ENCODE assay signal across 10 mouse cellular contexts in genomic region chr12:86699965-86700926, GRCm38 (mm10). TPM values are rescaled to one million over a fixed set of nuclear protein-coding genes. Genes with fewer than 3 reads are reported as not detected.
DNase-seq lines count a peak whose midpoint lies in the region; ATAC-seq lines count a peak whose summit lies in the region.
"Had no signal": no experiment of that assay in that cellular context is flagged by ENCODE, and none has a peak within 500 bp of the region (broad histone marks: within the 10 kb centered on the region; RNA-seq: fewer than 3 reads in every experiment).

No protein-coding gene starts in this region.

- intact Hi-C loops in left cerebral cortex, postnatal 25 days (cut with DNase I) = loop anchor here (2.0 to 10.0 kb wide), 3 partner anchors 17 to 245 kb away; partner anchors contain the start of gene Cipc

- peaks cover 5 to 12% of the 10 kb centered on the region in 2 experiments for H3K4me1 ChIP-seq in heart, embryonic 14.5 days (ENCODE audit: control insufficient read depth in 2 of 2, insufficient read depth in 2 of 2, low read length in 2 of 2)

- H3K9me3 ChIP-seq in heart, embryonic 14.5 days (ENCODE audit: control insufficient read depth, low read length) = peaks cover 5% of the 10 kb centered on the region; the same call in 1 of the 2 replicates

- no peak overlapping the region for H3K4me2 ChIP-seq in heart, embryonic 14.5 days (ENCODE audit: low read length)

- DNase-seq in heart, adult 9 months (ENCODE audit: low spot score in 2 of 2) = no peak
- peak; percentile 70 to 82 for DNase-seq in frontal cortex, postnatal 14 days (ENCODE audit: low spot score in 2 of 2)
- peak; percentile 83 to 98 for DNase-seq in left cerebral cortex, postnatal 25 days (ENCODE audit: low spot score in 2 of 2)
- DNase-seq in right cerebral cortex, postnatal 25 days = peak; percentile 83
- no peak for DNase-seq in thymus, adult 18-20 months
- no peak for DNase-seq in natural killer cell, adult 2 months (ENCODE audit: low spot score in 2 of 2)
- DNase-seq in thymus, postnatal 14 days = no peak

- H3K36me3 ChIP-seq in heart, embryonic 14.5 days (ENCODE audit: control insufficient read depth, insufficient read depth, low read length) = peaks cover 25% of the 10 kb centered on the region; the same call in 1 of the 2 replicates

- 29% methylated on average over 19 of the region's 19 CpGs for WGBS in heart, embryonic 14.5 days

- ATAC-seq in heart, embryonic 14.5 days (ENCODE audit: insufficient number of reproducible peaks, insufficient read depth, low FRiP score, low read depth) = no peak

- no peaks in the 10 kb centered on the region for H3K27me3 ChIP-seq in heart, embryonic 14.5 days (ENCODE audit: control insufficient read depth, insufficient read depth, low read length)

- 0 out of 2 replicates have a peak overlapping the region, but pooled peaks have one; percentile 4 for H3K9ac ChIP-seq in heart, embryonic 14.5 days (ENCODE audit: low read length)

- no peak overlapping the region for H3K27ac ChIP-seq in heart, embryonic 14.5 days (replicated peaks in 1 of 2; ENCODE audit: control insufficient read depth in 1 of 2, insufficient read depth in 1 of 2, low read depth in 2 of 2, low read length in 2 of 2)

- H3K4me3 ChIP-seq in heart, embryonic 14.5 days (ENCODE audit: control insufficient read depth in 1 of 2, insufficient read depth in 1 of 2, low read depth in 1 of 2, low read length in 2 of 2) = no peak overlapping the region

RNA-seq across cellular contexts. Expression of gene Vash1, which starts 21.7 kb away (rescaled TPM):
- polyA plus RNA-seq in heart, embryonic 14.5 days (2014; fragmentation: Nextera tagmentation; extraction: Ambion mirVana) = 10.7 and 11.0 TPM in 2 replicates
- 10 to 100 TPM; 37.1 to 41.6 TPM for total RNA-seq in left cerebral cortex, postnatal 25 days (2021)

RNA-seq across cellular contexts. Expression of gene Angel1, which starts 26.0 kb away (rescaled TPM):
- 8.4 and 9.6 TPM in 2 replicates for polyA plus RNA-seq in heart, embryonic 14.5 days (2014; fragmentation: Nextera tagmentation; extraction: Ambion mirVana)
- total RNA-seq in left cerebral cortex, postnatal 25 days (2021) = 10 to 100 TPM in 1 of 2 experiments, 1 to 10 TPM in 1; 8.9 to 12.4 TPM

RNA-seq across cellular contexts. Expression of gene Lrrc74a, which starts 33.9 kb away (rescaled TPM):
- polyA plus RNA-seq in heart, embryonic 14.5 days (2014; fragmentation: Nextera tagmentation; extraction: Ambion mirVana) = not detected in 2 replicates
- total RNA-seq in left cerebral cortex, postnatal 25 days (2021) = not detected
- total RNA-seq: layer of hippocampus, postnatal 25 days had no signal
- polyA plus RNA-seq: spleen, adult 2 months had no signal

Comparison
In these comparisons a context has a peak if more than half of its experiments do, and no peak if none do; other contexts are left out.
1. DNase-seq: peak in frontal cortex, postnatal 14 days (2 of 2), left cerebral cortex, postnatal 25 days (2 of 2) and right cerebral cortex, postnatal 25 days (single experiment); none in heart, adult 9 months (0 of 2), thymus, adult 18-20 months (0 of 2), natural killer cell, adult 2 months (0 of 2) and thymus, postnatal 14 days (single experiment).